Mouse (Mus musculus) testis, adult 2 months (tissue): ENCODE results near the gene Irgc1.

ENCODE experiments used
- CTCF ChIP-seq: fragments of 200-500 bp; IDR thresholded peaks from 2 replicates; pipeline ENCODE4 v1.5.1; 2012; ENCODE audit warnings: low read depth, mild to moderate bottlenecking, inconsistent platforms, low read length, moderate library complexity; ENCODE audit not compliant: control insufficient read depth, insufficient read depth, insufficient replicate concordance
- POLR2A ChIP-seq: fragments of 200-500 bp; IDR thresholded peaks from 2 replicates; pipeline ENCODE4 v1.6.1; 2012; ENCODE audit warnings: low read depth, mild to moderate bottlenecking, inconsistent platforms, low read length, moderate library complexity; ENCODE audit not compliant: control insufficient read depth

- TF ChIP-seq CTCF (no peak), POLR2A (no peak)
Measured at GRCm38 (mm10) chr7:24480986-24481473, 28.9 kb upstream of the Irgc1 start.
